Mouse (Mus musculus) 416B (cell line): Measurements from ENCODE around the gene Smarca5.
A peak's percentile ranks its signal among the peaks of the same experiment; 100 is the strongest.

Source experiments
- DNase-seq: peaks from one replicate; pipeline ENCODE4 v3.0.0; 2011; ENCODE audit warnings: low read depth

Smarca5 gene

GRCm38 (mm10) chr8:80669277-80669901 is 69.9 kb downstream of the Smarca5 start:
- DNase-seq, result no peak

- DNase-seq, result peak; percentile 72
Measured at GRCm38 (mm10) chr8:80663476-80663875, 75.8 kb downstream of the Smarca5 start.

- DNase-seq, result no peak
Measured at GRCm38 (mm10) chr8:80661055-80661454, 78.2 kb downstream of the Smarca5 start.

- no peak for DNase-seq
Measured at GRCm38 (mm10) chr8:80657639-80658038, 81.7 kb downstream of the Smarca5 start.
